Mouse (Mus musculus): Measurements from ENCODE around the gene Otp.

Gene Otp

DNA sequence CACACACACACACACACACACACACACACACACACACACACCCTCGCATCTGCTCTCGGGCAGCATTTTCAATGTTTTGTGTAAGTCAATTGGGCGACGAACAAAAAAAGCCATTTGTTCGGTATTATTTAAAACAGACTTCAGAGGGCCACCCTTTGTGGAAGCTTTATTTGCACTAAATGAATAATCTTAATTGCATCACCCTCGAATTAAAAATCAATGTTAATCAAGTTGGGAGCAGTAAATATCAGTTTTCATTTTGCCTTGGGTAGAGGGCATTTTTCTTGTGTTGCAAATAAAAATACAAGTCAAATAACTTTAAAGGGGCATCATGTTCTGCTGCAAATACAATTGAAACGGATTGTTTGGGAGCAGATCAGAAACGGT, 1.4 kb upstream of the Otp start:
- DNase-seq (ENCODE audit: low spot score), result no peak

- DNase-seq (ENCODE audit: low spot score), result no peak
These were observed 576 bp upstream of the Otp start for GRCm38 (mm10) chr13:94874656-94875395.

DNA sequence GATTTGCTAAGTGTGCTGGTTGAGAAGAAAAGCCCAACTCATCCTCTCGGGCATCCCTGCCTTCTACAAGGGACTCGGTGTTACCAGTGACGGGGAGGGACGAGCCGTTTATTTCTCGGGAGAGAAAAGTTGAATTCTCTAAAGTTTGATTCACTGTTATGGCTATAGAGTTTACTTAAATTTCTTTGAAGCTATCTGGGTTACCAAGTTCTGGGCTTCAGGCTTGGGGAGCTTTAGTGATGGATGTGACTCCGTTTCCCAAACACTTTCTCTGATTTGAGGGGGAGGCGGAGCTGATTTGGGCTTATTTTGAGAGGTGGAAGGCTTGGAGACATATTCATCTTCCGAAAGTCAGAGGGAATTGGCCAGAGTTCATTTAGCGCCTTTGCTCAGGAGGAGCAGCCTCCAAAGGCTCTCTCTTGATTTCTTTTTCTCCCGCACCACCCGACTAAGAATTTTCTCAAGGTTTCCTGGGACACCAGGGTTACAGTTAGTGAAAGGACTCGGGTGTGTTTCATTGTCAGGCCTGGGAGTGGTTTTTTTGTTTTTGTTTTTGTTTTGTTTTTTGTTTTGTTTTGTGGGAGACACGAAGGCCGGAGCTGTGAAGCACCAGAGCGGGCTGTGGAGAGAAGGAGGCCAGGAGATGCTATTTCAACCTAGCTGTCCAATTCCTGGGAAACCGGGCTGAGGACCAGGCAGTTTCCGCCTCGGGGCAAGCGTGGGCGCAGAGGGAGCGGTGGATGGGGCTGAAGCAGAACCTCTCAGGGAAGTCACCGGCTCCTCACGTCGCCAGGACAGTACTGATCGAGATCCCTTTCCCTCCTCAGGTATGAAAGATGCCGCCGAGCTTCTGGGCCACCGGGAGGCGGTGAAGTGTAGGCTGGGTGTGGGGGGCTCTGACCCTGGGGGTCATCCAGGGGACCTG, 1.1 kb downstream of the Otp start:
- DNase-seq (ENCODE audit: low spot score), result no peak

DNA sequence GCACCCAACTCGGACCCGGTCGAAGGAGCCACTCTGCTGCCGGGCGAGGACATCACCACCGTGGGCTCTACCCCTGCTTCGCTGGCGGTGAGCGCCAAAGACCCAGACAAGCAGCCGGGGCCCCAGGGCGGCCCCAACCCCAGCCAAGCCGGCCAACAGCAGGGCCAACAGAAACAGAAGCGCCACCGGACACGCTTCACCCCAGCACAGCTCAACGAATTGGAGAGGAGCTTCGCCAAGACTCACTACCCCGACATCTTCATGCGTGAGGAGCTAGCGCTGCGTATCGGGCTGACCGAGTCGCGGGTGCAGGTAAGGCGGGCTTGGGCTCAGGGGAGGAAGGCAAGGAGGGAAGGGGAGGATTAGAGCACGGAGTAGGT, 1.8 kb downstream of the Otp start:
- DNase-seq (ENCODE audit: low spot score), result no peak

GRCm38 (mm10) chr13:94877991-94878745, 2.8 kb downstream of the Otp start:
- DNase-seq (ENCODE audit: low spot score), result no peak

DNA sequence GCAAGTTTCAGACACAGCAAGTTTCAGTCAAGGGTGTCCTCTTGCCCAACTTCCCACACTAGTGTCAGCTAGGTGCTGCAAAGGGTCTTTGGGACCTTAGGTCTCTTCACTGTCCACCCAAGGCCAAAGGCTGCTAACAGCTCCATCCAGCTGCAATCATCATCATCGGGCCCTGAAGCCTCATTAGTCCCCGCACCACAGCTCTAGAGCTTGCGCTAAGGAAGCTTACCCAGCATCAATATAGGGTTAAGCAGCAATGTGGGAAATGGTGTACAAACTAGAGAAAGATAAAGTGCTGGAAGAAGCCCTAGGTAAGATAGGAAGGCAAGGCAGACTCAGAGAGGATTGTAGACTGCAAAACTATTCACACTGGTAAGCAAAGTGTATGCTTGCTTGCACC, 5.8 kb downstream of the Otp start:
- DNase-seq (ENCODE audit: low spot score), result no peak

GRCm38 (mm10) chr13:94882221-94882620, 6.8 kb downstream of the Otp start:
- DNase-seq (ENCODE audit: low spot score), result no peak

- no peak for DNase-seq (ENCODE audit: low spot score)
These were observed 7.3 kb downstream of the Otp start for GRCm38 (mm10) chr13:94882711-94883145.

DNA sequence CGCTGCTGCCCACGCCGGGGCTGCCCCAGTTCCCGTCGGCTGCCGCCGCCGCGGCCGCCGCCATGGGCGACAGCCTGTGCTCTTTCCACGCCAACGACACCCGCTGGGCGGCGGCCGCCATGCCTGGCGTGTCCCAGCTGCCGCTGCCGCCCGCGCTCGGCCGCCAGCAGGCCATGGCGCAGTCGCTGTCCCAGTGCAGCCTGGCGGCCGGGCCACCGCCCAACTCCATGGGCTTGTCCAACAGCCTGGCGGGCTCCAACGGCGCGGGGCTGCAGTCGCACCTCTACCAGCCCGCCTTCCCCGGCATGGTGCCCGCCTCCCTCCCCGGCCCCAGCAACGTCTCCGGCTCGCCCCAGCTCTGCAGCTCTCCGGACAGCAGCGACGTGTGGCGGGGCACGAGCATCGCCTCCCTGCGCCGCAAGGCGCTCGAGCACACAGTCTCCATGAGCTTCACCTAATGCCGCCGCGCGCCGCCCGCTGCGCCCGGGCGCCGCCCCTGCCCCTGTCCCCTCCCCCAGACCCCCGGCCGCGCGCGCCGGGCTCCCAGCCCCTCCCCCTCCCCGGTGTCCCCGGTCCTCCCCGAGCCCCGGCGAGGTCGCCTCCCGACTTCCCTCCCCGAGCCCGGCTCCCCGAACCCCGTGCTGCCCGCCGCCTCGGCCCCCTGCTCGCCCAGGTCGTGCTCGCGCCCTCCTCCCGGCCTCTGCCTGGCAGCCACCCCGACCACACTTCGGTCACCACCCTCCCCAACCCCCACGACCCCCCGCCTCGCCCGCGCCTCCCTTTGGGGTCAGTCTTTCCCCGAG, 8.0 kb downstream of the Otp start:
- DNase-seq (ENCODE audit: low spot score), result no peak

GRCm38 (mm10) chr13:94883966-94884960, 8.9 kb downstream of the Otp start:
- DNase-seq (ENCODE audit: low spot score), result no peak

DNA sequence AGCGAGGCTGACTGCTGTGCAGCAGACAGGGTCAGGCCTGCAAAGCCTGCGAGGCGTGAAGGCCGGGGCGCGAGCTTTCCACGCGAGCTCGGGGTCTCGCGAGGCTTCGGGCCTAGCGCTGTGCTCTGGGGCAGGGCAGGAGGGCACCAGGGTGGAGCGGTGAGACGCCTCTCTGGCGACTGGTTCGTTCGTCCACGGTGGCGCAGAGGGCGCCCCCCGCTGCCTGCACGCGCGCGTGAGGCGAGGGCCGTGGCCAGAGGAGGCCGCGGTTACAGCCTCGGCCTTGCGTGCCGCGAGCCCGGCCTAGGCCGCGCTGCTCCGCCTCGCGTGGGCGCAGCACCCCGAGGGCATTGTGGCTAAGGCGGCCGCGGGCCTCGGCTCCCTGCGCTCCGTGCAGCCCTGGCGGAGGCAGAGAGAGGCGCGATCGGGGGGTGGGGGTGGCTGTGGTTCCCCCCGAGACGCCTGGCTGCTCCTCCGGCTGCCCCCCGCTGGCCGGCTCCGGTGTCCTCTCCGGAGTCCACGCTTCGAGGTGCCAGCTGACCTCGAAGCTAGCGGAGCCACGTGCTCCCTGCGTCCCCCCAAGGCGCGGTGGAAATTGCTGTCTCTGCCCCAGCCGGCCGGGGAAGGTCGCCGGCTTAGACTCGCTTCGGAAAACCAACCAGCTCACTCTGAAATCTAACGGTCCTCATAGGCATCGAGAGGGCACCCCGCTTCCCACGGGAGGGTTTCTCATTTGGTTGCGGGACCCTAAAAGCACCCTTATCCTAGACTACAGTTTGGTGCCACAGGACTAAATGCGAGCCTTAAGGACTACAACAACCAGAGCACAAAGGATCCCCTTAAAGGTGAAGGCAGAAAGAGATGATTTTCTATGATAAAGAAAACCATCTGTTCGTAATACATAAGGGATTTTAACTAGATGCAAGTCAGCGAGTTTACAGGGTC, 10.2 kb downstream of the Otp start:
- no peak for DNase-seq (ENCODE audit: low spot score)

DNA sequence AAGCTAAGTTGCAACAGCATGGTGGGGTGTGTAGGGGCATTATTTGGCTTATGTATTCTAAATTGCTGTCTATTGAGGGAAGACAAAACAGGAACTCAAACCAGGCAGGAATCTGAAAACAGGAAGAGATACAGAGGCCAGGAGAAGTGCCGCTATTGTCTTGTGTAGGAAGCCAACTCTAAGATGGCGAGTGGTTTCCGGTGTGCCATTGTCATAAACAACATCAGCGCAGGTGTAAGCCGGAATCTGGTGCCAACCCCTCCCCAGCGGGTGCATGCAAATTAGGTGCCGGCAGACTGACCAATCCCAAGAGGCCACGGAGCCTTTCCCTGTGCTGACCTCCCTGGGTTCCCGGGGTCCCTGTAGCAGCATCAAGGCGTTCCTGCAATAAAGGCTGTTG, 32.4 kb downstream of the Otp start:
- no peak for DNase-seq (ENCODE audit: low spot score)

DNA sequence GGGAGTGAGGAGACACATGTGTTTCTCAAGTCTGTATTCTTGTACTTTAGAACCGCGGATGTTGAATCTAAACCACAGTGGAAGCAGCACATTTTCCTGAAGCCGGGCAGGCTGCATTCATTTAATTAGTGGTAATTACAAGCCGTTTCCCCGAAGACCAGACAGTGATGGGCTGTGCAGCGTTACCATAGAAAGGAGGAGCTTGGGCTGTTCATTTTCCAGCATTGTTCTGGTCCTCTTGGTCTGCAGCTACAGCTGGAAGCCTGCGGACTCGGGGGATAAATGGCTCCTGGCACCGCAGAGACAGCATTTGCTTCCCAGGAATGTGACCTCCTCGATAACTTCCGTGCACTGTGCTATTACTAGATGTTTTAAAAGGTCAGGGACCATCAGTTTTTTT, 37.6 kb downstream of the Otp start:
- DNase-seq (ENCODE audit: low spot score), result no peak

GRCm38 (mm10) chr13:94915654-94916053, 40.3 kb downstream of the Otp start:
- DNase-seq (ENCODE audit: low spot score), result no peak

DNA sequence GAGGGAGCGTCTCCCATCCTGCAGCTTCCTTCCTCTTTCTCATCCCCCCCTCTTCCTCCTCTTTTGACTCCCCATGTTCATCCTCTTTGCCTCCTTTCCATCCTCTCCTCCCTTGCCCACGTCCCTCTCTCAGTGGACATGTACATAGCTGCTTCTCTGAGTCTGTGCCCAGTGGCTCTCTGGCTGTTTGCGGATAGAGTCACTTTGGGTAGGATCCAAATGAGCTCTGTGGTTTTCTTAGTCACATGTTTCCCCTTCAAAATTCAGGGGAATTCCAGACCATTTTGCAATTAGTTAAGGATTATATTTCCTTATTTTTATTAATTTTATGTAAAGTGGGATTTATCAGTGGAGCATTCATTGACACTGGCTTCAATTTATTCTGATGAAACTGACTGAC, 52.7 kb downstream of the Otp start:
- no peak for DNase-seq (ENCODE audit: low spot score)

All from urinary bladder, postnatal 10 days (tissue).